Mouse (Mus musculus) effector memory CD4-positive, alpha-beta T cell, adult 7 months (primary cell): Measurements from ENCODE around the gene E2f6. TPM values are rescaled to one million over a fixed set of nuclear protein-coding genes. Genes with fewer than 3 reads are reported as not detected.

ENCODE experiments used
- polyA plus RNA-seq: library from polyadenylated mRNA; unstranded; fragments of 100-300 nt; shearing (Covaris generic); gene quantifications from one replicate; pipeline ENCODE4 v1.2.1, GENCODE M21; 2017

E2f6 gene
- polyA plus RNA-seq: 18.1 TPM

GRCm38 (mm10) chr12:16810525-16811431 is at the start of gene E2f6:
Gene E2f6 (plus strand): TSS chr12:16810963.

GRCm38 (mm10) chr12:16800259-16800958 is 10.4 kb upstream of the E2f6 start, which contains the start of gene Greb1:
Gene Greb1 (minus strand): TSS chr12:16800886.

Other genes with a start within 250 kb of the E2f6 start
- 53.7 TPM for gene Lpin1, start 200.0 kb upstream of the E2f6 start, polyA plus RNA-seq
- not detected for gene Ntsr2, start 157.6 kb upstream of the E2f6 start, polyA plus RNA-seq
- 0.13 TPM for gene Greb1, start 10.1 kb upstream of the E2f6 start, polyA plus RNA-seq
- gene Rock2, start 83.9 kb downstream of the E2f6 start, polyA plus RNA-seq: 42.1 TPM
- gene Pqlc3, start 189.4 kb downstream of the E2f6 start, polyA plus RNA-seq: 21.2 TPM
- gene 2410004P03Rik, start 200.8 kb downstream of the E2f6 start, polyA plus RNA-seq: 0.40 TPM